Mouse (Mus musculus) small intestine, adult 2 months (tissue): Measurements from ENCODE around the gene Acyp1.

Experiments used
- CTCF ChIP-seq: fragments of 200-500 bp; IDR thresholded peaks from 2 replicates; pipeline ENCODE4 v1.5.1; 2012; ENCODE audit warnings: low read depth, mild to moderate bottlenecking, control low read depth, inconsistent platforms, low read length, moderate library complexity, mixed read lengths; ENCODE audit not compliant: insufficient replicate concordance, insufficient read length; ENCODE audit errors: extremely low read depth
- POLR2A ChIP-seq: fragments of 200-500 bp; IDR thresholded peaks from 2 replicates; pipeline ENCODE4 v1.6.1; 2012; ENCODE audit warnings: low read depth, mild to moderate bottlenecking, control low read depth, inconsistent platforms, low read length, moderate library complexity

- TF ChIP-seq POLR2A (no peak), CTCF (no peak)
Measured at GRCm38 (mm10) chr12:85271132-85271842, 17.0 kb downstream of the Acyp1 start.
